Mouse (Mus musculus) urinary bladder, postnatal 36 days (tissue): Measurements from ENCODE around the gene Trit1.
A peak's percentile ranks its signal among the peaks of the same experiment; 100 is the strongest.

ENCODE experiments used
- DNase-seq, 2 experiments: peaks; one replicate each; pipeline ENCODE4 v3.0.0; 2022; ENCODE audit warnings: low spot score in 2 of 2, mixed read lengths in 1 of 2

The Trit1 gene

GRCm38 (mm10) chr4:123044842-123045241 is 28.4 kb downstream of the Trit1 start:
- DNase-seq = peak; percentile 43 to 61

DNA sequence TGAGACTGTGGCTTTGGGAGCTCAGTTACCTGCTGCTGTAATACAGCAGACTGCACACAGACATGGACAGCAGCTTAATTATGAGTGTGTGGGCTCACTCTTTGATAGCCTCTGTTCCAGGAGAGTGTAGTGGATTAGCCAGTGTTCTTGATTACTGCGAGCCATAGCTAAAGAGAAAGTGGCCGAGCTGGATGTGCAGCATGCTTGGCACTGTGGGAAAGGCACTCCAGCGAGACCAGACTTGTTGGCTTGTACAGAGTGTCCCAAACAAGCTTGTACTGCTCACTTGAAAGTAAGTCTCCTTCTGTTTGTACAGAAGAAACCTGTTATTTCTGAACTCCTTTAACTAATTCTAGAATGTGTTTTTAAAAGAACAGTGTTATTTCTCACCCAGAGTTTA is 29.9 kb downstream of the Trit1 start:
- peak; percentile 72 to 84 for DNase-seq

GRCm38 (mm10) chr4:123050681-123051211 is 34.3 kb downstream of the Trit1 start:
- DNase-seq = peak; percentile 77 to 89

- no peak for DNase-seq
Measured at GRCm38 (mm10) chr4:123053179-123053578, 36.8 kb downstream of the Trit1 start.

GRCm38 (mm10) chr4:123054172-123054790 is 37.9 kb downstream of the Trit1 start:
- DNase-seq = no peak

GRCm38 (mm10) chr4:123056560-123057109 is 40.2 kb downstream of the Trit1 start:
- no peak for DNase-seq

GRCm38 (mm10) chr4:123057957-123058356 is 41.6 kb downstream of the Trit1 start:
- DNase-seq = no peak

DNA sequence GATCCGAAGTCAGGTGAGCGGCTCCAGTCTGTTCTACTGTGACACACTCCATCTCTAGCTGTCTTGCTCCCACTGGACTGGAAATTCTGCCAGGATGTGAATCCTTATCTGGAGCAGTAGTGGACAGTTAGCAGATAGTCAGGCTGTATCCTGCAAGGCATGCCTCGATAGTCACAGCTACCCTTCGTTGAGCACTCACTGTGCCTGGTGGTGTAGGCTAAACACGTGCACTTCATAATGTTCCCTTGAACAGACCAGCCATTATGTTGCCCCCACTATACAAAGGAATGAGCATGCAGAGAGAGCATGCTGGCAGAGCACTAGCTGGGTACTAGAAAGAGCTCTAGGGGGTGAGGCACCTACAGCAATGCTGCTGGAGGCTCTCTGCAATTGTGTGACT is 45.3 kb downstream of the Trit1 start:
- no peak for DNase-seq

GRCm38 (mm10) chr4:123068646-123069045 is 52.2 kb downstream of the Trit1 start:
- no peak for DNase-seq

GRCm38 (mm10) chr4:123071266-123071966 is 55.0 kb downstream of the Trit1 start:
- DNase-seq = peak; percentile 55 to 73

- DNase-seq = no peak
Measured at GRCm38 (mm10) chr4:123076928-123077327, 60.5 kb downstream of the Trit1 start.

GRCm38 (mm10) chr4:123078231-123078630 is 61.8 kb downstream of the Trit1 start:
- no peak for DNase-seq

- peak; percentile 73 for DNase-seq
Measured at GRCm38 (mm10) chr4:123080791-123081190, 64.4 kb downstream of the Trit1 start.

DNA sequence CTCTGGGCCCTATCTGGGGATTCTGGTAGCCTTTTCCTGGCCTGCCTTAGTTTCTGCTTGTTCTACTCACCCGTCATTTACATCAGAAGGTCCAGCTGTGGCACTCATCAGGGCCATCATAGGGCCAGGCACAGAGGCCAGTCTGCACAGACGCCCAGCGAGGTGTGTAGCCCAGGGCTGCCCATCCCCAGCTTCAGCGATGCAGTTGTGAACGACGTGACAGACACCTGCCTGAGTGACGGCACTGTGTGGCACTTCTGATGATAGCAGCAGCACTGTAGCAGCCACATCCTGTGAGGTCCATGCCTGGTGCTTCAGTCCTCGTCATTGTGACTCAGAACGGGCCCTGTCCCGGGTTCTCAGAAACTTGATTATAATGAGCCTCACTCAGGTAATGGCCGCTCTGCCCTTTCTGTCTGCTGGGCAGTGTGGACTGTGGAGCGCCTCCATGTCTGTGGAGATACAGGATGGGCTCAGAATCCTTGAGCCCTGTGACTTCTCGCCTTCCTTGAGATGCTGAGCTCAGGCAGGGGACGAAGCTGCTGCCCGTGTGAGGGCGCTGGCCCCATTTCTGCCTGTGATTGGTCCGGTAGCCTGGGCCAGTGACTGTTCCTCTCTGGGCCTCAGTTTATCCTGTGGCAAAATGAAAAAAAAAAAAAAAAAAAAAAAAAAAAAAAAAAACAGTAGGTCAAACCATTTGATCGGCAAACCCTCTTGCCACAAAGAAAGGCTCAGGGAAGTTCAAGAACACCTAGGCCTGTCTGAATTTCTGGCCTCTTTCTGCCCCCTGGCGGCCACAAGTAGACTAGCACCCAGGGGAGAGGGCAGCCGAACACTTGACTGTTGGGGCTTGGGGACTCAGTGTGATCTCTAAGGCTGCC is 66.1 kb downstream of the Trit1 start:
- DNase-seq = peak; percentile 35 to 67

DNA sequence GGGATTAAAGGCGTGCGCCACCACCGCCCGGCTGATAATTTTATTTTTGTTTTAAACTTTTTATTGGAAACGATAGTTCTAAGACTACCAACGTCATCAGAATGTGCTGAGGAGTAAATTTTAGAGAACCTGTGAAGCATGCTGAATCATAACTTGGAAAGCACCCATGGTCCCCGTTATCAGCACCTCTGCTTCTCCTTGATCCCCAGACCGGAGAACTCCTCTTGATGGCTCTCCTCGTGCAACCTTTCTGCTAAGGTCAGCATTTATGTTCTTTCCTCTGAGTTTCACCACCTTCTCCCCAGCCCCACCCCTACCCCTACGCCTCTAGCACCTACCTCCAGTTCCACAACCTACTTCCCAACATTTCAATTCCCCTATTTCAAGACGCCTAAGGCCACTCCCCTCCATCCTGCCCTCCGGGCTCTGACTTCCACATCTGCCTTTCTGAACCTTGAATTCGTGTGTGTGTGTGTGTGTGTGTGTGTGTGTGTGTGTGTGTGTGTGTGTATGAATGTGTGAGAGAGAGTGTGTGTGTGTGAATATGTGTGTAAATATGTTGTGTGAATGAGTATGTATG is 67.0 kb downstream of the Trit1 start:
- DNase-seq = no peak

- no peak for DNase-seq
Measured at GRCm38 (mm10) chr4:123085290-123085689, 68.9 kb downstream of the Trit1 start.

- DNase-seq = no peak
Measured at GRCm38 (mm10) chr4:123086381-123086780, 70.0 kb downstream of the Trit1 start.

- no peak for DNase-seq
Measured at GRCm38 (mm10) chr4:123092621-123093020, 76.2 kb downstream of the Trit1 start.

- DNase-seq = peak; percentile 30 to 47
Measured at GRCm38 (mm10) chr4:123093064-123093776, 76.8 kb downstream of the Trit1 start.

DNA sequence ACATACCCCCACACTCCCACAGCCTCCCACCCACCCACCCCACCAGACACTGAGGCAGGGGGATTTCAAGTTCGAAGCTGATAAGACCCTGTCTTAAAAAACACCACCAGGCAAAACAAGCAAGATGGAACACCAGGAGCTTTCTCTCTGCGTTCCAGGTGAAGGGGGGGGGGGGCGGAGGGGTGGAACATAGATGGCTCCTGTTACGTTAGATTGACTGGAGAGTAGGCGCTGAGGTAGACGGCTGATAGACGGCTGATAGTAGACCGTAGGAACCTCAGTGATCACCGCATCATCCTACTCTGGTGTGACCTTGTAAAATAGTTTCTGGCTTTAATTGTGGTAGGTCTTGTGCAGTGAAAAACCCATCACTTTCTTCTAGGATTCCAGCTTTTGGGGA is 77.5 kb downstream of the Trit1 start:
- no peak for DNase-seq
